Mouse (Mus musculus) forebrain, embryonic 14.5 days (tissue): ENCODE measurements at regions not wholly inside any gene's neighbourhood (a gene's known extent, or its start where the extent isn't known, plus 50 kb on each side); places are given as distances from the start of the nearest gene placed in this dataset.
A peak's percentile ranks its signal among the peaks of the same experiment; 100 is the strongest.

ENCODE experiments used
- ATAC-seq: fragments of 200-750 bp; cut with Nextera tagmentation; 2 replicates; pipeline ENCODE4 v1.8.0; 2017; ENCODE audit warnings: mild to moderate bottlenecking, moderate library complexity
- DNase-seq: peaks from one replicate; pipeline ENCODE4 v3.0.0-alpha.2; 2015; ENCODE audit warnings: low spot score
- H3K27ac ChIP-seq: fragments of 300-500 bp; sonication (generic); 2 replicates; pipeline ENCODE4 v1.5.1; 2014; ENCODE audit warnings: low read depth, mild to moderate bottlenecking, control low read depth, low read length, moderate library complexity
- H3K27me3 ChIP-seq: fragments of 300-500 bp; sonication (generic); replicated peaks from 2 replicates; pipeline ENCODE4 v1.6.1; 2014; ENCODE audit warnings: low read length, control low read depth, mixed read lengths; ENCODE audit not compliant: control insufficient read depth, insufficient read depth
- H3K36me3 ChIP-seq: fragments of 300-500 bp; sonication (generic); 2 replicates; pipeline ENCODE4 v1.6.1; 2014; ENCODE audit warnings: low read length, control low read depth; ENCODE audit not compliant: control insufficient read depth, insufficient read depth
- H3K4me1 ChIP-seq: fragments of 300-500 bp; sonication (generic); 2 replicates; pipeline ENCODE4 v1.6.1; 2014; ENCODE audit warnings: antibody characterized with exemption, low read length, control low read depth; ENCODE audit not compliant: control insufficient read depth, insufficient read depth
- H3K4me2 ChIP-seq: fragments of 300-500 bp; sonication (generic); 2 replicates; pipeline ENCODE4 v1.6.1; 2014; ENCODE audit warnings: mild to moderate bottlenecking, control low read depth, low read length
- H3K4me3 ChIP-seq: fragments of 300-500 bp; sonication (generic); 2 replicates; pipeline ENCODE4 v1.5.1; 2014; ENCODE audit warnings: low read depth, low read length, control low read depth
- H3K9ac ChIP-seq: fragments of 300-500 bp; sonication (generic); 2 replicates; pipeline ENCODE4 v1.6.1; 2014; ENCODE audit warnings: mild to moderate bottlenecking, low read length, control low read depth, moderate library complexity
- H3K9me3 ChIP-seq: fragments of 300-500 bp; sonication (generic); replicated peaks from 2 replicates; pipeline ENCODE4 v1.6.1; 2016; ENCODE audit warnings: low read length, control low read depth, mixed read lengths; ENCODE audit not compliant: control insufficient read depth
- WGBS: fragments of 180-500 bp; shearing (Covaris S2); extraction: QIAGEN DNeasy Blood & Tissue Kit; methylation state at CpG from one replicate; pipeline ENCODE4 v1.1.7; 2014; 5-methylcytosine and 5-hydroxymethylcytosine counted together

DNA sequence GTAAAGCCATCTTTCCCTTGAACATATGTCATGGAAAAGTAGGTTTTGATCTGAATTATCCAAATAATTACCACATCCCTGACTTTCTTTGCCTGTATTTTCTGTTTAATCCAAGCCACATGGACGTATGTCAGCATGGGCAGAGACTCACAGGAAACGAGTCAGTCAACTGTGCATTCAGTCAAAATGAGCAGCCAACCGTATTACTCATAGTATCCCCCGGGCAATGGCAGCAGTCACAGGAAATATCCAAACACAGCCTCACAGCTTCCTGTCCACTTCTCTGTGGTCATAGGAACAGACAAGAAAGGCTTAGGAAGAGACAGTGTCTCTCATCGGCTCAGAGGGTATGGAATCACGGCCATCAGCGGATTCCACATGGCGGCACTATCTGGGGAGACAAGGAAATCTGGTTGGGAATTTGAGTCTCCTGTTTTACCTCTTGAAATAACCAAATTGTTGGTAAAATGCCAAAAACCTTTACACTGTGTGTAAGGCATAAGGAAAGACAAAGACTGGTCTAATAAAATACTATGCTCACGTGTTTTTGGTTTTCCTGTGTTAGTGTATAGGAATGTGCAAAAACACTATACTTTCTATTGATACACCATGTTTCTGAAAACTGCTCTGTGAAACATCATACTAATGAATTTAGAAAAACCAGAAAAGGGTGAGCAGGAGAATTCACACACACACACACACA is 313.5 kb upstream of the Nfe2l3 start:
- no peak overlapping the region for H3K4me3 ChIP-seq
- no peaks in the 10 kb centered on the region for H3K9me3 ChIP-seq
- 73% methylated on average over 9 of the region's 9 CpGs for WGBS
- H3K36me3 ChIP-seq, result no peaks in the 10 kb centered on the region
- H3K27ac ChIP-seq, result no peak overlapping the region
- H3K4me2 ChIP-seq, result no peak overlapping the region
- H3K27me3 ChIP-seq, result no peaks in the 10 kb centered on the region
- no peak for ATAC-seq
- H3K4me1 ChIP-seq, result no peaks in the 10 kb centered on the region; the same call in 1 of the 2 replicates
- no peak overlapping the region for H3K9ac ChIP-seq
- no peak for DNase-seq

DNA sequence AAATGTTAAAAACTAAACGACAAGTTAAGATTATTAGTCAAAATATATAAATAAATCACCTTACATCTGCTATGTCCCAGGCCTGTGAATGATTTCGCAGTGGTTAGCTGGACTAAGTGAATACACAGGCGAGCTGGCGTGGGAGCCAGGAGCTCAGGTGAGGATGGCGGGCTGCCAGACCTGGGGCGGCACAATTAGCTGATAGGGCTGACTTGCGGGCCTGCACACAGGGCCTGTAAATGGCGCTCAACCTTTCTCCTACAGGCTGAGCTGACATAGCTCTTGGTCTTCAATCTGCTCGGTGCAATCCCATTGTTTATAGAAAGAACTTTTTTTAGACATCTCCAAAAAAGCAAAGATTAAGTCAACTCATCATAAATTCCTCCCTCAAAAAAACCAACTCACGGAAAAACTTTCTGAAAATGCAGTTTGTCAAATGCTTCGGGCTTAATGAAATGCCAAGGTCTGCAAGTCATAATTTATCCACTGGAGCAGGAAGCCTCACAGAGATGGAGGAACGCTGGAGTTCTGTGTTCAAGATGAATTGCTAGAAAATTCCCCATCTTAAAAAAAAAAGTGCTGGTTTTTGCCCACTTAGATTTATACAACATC is 312.7 kb upstream of the Nfe2l3 start:
- no peak overlapping the region for H3K4me3 ChIP-seq
- no peak overlapping the region for H3K27ac ChIP-seq
- no peaks in the 10 kb centered on the region for H3K9me3 ChIP-seq
- WGBS, result 76% methylated on average over 12 of the region's 12 CpGs
- no peaks in the 10 kb centered on the region; the same call in 1 of the 2 replicates for H3K4me1 ChIP-seq
- no peak overlapping the region for H3K9ac ChIP-seq
- DNase-seq, result no peak
- no peak for ATAC-seq
- no peaks in the 10 kb centered on the region for H3K36me3 ChIP-seq
- no peaks in the 10 kb centered on the region for H3K27me3 ChIP-seq
- no peak overlapping the region for H3K4me2 ChIP-seq

- H3K4me3 ChIP-seq, result no peak overlapping the region
- H3K9me3 ChIP-seq, result no peaks in the 10 kb centered on the region
- no peaks in the 10 kb centered on the region for H3K36me3 ChIP-seq
- 68% methylated on average over 5 of the region's 5 CpGs for WGBS
- H3K4me2 ChIP-seq, result no peak overlapping the region
- no peak for ATAC-seq
- no peaks in the 10 kb centered on the region for H3K27me3 ChIP-seq
- no peak overlapping the region for H3K9ac ChIP-seq
- no peak for DNase-seq
- no peak overlapping the region for H3K27ac ChIP-seq
- no peaks in the 10 kb centered on the region for H3K4me1 ChIP-seq
Measured at GRCm38 (mm10) chr6:51122941-51123340, 309.5 kb upstream of the Nfe2l3 start.

- H3K9me3 ChIP-seq, result no peaks in the 10 kb centered on the region
- no peak overlapping the region for H3K4me3 ChIP-seq
- WGBS, result 37% methylated on average over 6 of the region's 6 CpGs
- no peak overlapping the region for H3K27ac ChIP-seq
- H3K27me3 ChIP-seq, result no peaks in the 10 kb centered on the region
- no peaks in the 10 kb centered on the region for H3K4me1 ChIP-seq
- H3K9ac ChIP-seq, result no peak overlapping the region
- no peaks in the 10 kb centered on the region for H3K36me3 ChIP-seq
- no peak overlapping the region for H3K4me2 ChIP-seq
- DNase-seq (peak; percentile 66), ATAC-seq (no peak)
Measured at GRCm38 (mm10) chr6:51127851-51128250, 304.6 kb upstream of the Nfe2l3 start.

- no peak overlapping the region for H3K9ac ChIP-seq
- no peaks in the 10 kb centered on the region for H3K36me3 ChIP-seq
- ATAC-seq, result no peak
- H3K4me3 ChIP-seq, result no peak overlapping the region
- DNase-seq, result no peak
- no peak overlapping the region for H3K4me2 ChIP-seq
- no peaks in the 10 kb centered on the region for H3K9me3 ChIP-seq
- WGBS, result 92% methylated on average over 13 of the region's 13 CpGs
- no peak overlapping the region for H3K27ac ChIP-seq
- no peaks in the 10 kb centered on the region for H3K27me3 ChIP-seq
- no peaks in the 10 kb centered on the region for H3K4me1 ChIP-seq
Measured at GRCm38 (mm10) chr6:51129096-51129495, 303.4 kb upstream of the Nfe2l3 start.

DNA sequence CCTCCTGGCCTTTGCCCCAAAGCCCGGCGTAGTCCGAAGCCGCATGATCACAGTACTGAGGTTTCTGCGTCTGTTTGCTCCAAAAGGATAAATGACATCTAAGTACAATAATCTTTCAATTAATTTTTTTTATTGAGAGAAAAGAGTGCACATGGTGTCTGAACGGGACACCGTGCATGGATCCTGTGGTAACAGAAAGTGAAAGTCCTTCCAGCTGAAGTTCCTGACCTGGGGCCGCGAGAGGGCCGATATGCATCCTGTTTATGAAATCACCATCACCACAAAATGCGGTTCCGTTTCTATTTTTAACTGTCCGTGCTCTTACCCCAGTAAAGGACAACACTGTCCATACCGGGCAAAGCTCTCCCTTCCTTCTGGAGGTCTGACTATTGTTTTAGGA is 302.9 kb upstream of the Nfe2l3 start:
- H3K27ac ChIP-seq, result no peak overlapping the region
- H3K4me1 ChIP-seq, result no peaks in the 10 kb centered on the region
- WGBS, result 95% methylated on average over 14 of the region's 14 CpGs
- no peak overlapping the region for H3K4me2 ChIP-seq
- no peak for ATAC-seq
- no peaks in the 10 kb centered on the region for H3K9me3 ChIP-seq
- no peak for DNase-seq
- H3K9ac ChIP-seq, result no peak overlapping the region
- no peak overlapping the region for H3K4me3 ChIP-seq
- no peaks in the 10 kb centered on the region for H3K36me3 ChIP-seq
- no peaks in the 10 kb centered on the region for H3K27me3 ChIP-seq

DNA sequence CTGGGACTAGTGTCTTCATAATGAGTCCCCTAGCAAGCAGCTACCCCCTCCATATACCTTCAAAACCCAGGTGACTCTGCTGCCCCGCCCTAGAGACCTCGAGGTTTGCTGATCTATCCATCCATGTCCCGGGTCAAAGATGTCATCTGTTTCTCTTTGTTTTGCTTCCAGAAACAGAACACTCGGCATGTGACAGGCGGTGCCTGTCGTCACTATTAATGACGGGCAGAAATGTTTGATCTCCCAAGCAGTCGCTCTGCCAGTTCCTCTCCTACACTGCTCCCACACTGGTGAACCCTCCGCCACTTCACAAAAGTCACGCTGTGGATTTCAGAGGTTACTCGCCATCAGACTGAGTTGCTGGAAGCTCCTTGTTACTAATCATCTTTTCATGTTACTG is 287.7 kb upstream of the Nfe2l3 start:
- Histone ChIP-seq H3K4me3 (no peak overlapping the region), H3K9ac (no peak overlapping the region), H3K9me3 (no peaks in the 10 kb centered on the region), H3K27me3 (no peaks in the 10 kb centered on the region), H3K36me3 (no peaks in the 10 kb centered on the region), H3K4me1 (no peaks in the 10 kb centered on the region), H3K27ac (no peak overlapping the region), H3K4me2 (no peak overlapping the region)
- ATAC-seq (no peak), DNase-seq (no peak)
- WGBS, result 84% methylated on average over 11 of the region's 11 CpGs

- H3K4me1 ChIP-seq, result no peaks in the 10 kb centered on the region
- ATAC-seq, result no peak
- WGBS, result 89% methylated on average over 4 of the region's 4 CpGs
Measured at GRCm38 (mm10) chr6:51145863-51146262, 286.6 kb upstream of the Nfe2l3 start.

DNA sequence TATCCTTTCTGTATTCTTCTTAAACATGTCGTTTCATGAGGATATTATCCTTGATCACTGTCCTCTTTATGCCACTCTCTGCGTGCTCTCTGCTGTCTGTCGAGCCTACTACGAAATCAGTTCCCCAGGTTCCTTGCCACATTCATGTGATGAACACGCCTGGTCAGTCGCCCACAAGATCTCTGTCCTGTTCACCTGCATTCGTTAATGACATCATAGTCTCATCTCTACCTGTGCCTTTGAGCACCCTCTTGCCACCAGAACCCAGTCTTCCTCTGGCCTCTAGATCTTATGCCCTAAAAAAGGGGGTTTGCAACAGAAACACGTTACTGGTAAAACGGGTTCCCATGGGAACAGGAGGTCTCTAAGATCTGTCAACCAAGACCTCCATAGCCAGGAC is 283.6 kb upstream of the Nfe2l3 start:
- ATAC-seq (no peak), DNase-seq (no peak)
- no peaks in the 10 kb centered on the region for H3K27me3 ChIP-seq
- no peak overlapping the region for H3K27ac ChIP-seq
- H3K36me3 ChIP-seq, result no peaks in the 10 kb centered on the region
- no peak overlapping the region for H3K9ac ChIP-seq
- H3K4me2 ChIP-seq, result no peak overlapping the region
- no peak overlapping the region for H3K4me3 ChIP-seq
- H3K4me1 ChIP-seq, result no peaks in the 10 kb centered on the region; the same call in 1 of the 2 replicates
- no peaks in the 10 kb centered on the region for H3K9me3 ChIP-seq
- WGBS, result 91% methylated on average over 9 of the region's 9 CpGs

More at GRCm38 (mm10) chr6:51145863-51146262, 286.6 kb upstream of the Nfe2l3 start:
- Histone ChIP-seq H3K9ac (no peak overlapping the region), H3K27me3 (no peaks in the 10 kb centered on the region), H3K9me3 (no peaks in the 10 kb centered on the region), H3K27ac (no peak overlapping the region), H3K36me3 (no peaks in the 10 kb centered on the region), H3K4me3 (no peak overlapping the region), H3K4me2 (no peak overlapping the region)
- no peak for DNase-seq
